Mouse (Mus musculus): ENCODE data around the gene Homer2. TPM values are rescaled to one million over a fixed set of nuclear protein-coding genes. Genes with fewer than 3 reads are reported as not detected.

Homer2 gene
- total RNA-seq (2021): 2.5 and 3.8 TPM in 2 replicates
- long read RNA-seq, experiment 1, partial matches to known transcripts: 0 of 2 reads
- long read RNA-seq, experiment 1, other reads (novel, unspliced or antisense): 0 of 2 reads
- long read RNA-seq, experiment 2, partial matches to known transcripts: 0 of 2 reads
- long read RNA-seq, experiment 2, other reads (novel, unspliced or antisense): 0 of 2 reads

DNA sequence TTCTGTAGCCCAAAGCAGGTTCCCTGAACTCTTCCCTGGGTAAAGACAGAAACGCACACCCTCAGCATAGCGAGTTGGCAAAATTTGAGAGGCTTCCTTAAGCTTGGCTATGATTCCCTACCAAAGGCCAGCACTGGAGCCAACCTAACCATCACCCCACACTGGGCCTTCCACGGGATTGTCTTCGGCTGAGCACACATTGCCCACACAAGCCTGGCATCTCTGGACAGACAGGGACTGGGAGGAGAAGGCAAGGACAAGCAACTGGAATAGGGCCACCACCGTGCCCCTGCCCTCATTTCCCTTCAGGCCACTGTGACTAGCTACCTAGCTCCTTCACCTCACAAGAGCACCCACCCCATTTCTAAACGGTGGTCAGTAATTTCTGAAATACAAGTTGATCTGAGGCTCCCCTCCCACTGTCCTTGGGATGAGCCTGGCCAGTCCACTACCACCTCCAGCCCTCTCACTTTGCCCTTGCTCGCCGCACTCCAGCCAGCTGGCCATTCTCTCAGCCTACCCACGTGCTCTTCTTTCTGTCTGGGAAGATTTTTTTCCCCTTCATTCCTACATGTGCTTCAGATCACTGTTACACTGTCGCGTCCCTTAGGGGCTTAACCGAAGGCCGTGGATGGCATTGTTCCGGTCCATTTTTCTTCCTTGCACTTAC is at the start of gene Homer2:
Gene Homer2, minus strand, starts transcription at position 57 of the 670 bp plus-strand sequence.
- no peak for DNase-seq

DNA sequence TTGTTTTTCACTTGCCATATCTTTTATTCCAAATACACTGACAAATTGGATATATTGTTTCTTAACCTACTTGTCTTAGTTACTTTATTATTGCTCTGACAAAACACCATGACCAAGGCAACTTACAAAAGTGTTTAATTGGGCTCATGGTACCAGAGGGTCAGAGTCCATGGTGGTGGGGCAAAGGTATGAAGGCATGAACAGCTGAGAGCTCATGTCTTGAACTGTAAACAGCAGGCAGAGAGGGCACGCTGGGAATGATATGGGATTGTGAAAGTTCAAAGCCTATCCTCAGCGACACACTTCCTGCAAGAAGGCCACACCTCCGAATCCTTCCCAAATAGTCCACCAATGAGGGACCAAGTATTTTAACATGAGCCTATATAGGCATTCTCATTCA is 40.6 kb upstream of the Homer2 start:
- DNase-seq: no peak

DNA sequence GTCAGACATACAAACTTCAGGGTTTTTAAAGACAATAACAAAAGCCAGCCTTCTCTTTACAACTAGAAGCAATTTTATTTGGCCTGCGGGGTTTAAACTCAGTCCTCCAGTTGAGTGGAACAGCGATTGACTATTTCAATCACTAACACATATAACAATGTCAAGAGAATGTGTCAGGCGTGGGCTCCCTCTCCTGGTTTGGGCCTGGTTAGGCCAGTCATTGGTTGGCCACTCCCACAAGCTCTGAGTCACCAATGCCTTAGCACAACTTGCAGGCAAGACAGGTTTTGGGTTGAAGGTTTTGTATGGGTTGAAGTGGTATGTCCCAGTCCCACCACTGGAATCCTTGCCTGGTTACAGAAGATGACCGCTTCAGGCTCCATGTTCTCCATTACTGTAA is 36.8 kb upstream of the Homer2 start:
- peak; percentile 73 for DNase-seq

DNA sequence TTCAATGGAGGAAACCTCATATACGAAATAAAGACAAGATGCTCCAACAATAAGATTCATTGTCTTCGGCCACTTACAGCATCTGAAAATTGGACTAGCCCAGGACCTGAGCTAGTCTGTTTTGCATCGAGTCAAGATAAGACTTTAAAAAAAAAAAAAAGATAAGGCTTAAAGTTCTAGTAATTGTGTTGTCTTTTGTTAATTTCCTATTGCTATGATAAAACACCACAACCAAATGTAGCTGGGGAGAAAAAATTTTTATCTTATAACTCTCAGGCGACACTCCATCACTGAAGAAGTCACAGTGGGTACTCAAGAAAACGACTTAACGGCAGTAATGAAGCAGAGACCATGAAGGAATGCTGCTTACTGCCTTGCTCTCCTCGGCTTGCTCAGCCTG is 32.7 kb upstream of the Homer2 start:
- no peak for DNase-seq

DNA sequence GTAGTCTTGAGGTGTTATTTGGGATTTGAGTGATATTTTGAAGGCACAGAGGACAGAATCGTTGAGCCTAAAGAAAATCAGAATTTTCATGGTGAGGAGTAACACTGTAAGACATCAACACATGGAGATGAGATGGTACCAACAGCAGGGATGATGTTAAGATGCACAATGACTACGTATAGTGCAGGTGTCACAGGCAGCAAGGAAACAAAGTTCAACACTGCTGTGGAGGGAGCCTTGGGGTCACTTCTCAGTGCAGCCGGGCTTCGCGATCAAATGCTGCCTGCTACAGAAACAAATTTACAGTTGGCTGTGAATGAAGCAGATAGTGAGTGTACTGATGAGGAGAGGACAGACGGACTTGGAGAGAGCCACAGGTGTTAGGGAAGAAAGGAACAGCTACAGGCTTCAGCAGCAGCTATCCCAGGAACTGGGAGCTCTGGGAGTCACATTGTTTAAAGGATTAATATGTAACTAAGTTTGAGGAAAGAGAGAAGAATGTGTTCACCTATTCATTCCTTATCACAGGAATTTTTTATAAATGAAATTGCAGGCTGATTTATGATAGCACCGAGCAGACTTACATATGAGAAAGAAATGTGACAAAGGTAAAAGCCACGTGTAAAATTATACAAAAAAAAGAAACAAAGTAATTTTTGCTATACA is 31.5 kb upstream of the Homer2 start:
- DNase-seq: no peak

DNA sequence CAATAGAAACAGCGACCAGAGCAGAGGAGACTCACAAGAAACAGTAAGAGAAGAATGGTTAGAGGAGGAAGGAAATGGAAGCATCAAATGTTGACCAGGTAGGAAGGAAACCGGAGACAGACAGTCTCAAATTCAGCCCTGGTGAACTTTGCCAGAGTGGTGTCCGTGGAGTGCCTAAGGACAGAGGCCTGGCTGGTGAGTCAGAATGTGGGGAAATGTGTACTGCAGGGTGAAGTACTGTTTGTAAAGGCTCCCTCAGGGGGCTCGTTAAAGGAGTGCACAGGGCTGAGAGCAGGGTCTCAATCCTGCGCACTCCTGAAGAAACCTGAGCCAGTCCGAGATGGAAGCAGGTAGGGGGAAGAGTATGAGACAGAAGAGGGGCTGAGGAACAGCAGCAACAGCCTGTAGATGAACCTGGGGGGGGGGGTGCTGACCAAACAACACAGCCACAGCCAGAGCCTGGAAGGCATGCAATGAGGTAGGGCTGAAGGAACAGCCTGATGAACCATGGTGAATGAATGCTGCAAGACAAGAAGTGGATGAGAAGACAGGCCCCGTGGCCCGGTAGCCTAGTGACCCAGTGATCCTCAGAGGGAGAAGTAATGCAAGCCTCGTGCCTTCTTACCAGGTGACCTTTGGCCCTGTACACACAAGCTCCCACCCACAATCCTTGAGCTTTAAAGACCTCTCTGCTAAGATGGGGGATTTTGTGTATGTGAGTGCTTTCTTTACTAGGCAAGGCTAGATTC is 28.1 kb upstream of the Homer2 start:
- DNase-seq: peak; percentile 13

DNA sequence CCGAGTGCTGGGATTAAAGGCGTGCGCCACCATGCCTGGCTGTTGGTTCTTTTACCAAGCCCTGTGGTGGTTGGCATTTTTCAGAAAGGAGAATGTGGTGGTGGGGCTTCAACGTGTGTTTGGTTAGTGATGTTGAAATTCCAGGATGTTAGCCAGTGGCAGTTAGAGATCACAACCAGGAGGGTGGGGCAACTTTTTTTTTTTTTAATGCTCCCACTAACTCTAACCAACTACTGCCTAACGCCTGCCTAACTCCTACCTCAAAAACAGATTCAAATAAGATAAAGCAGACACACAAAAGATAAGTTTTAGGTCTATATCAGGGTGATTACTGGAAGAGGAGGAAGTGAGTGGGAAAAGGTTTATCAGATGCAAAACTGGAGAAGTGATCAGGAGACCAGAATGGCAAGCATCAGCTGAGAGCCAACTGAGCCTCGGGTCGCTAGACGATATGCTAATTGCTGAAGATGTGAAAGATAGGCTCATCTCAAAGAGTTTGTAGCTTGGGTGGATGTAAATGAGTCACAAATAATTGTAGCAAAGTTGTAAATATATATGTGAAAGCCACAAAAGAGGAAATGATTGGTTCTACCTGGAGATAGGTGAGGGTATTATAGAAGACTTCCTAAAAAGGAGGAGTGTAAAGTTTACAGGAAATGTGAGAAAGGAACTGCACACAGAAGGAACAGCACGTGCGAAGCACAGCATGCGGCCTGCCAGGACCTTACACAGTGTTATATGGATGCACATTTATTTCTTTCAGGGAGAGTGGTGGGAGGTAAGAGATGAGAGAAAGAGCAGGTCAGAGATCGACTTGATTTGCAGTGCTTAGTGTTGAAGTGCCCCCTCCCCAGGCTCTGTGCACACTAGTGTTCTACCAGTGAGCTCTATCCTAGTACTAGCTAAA is 25.1 kb upstream of the Homer2 start:
- DNase-seq: no peak

DNA sequence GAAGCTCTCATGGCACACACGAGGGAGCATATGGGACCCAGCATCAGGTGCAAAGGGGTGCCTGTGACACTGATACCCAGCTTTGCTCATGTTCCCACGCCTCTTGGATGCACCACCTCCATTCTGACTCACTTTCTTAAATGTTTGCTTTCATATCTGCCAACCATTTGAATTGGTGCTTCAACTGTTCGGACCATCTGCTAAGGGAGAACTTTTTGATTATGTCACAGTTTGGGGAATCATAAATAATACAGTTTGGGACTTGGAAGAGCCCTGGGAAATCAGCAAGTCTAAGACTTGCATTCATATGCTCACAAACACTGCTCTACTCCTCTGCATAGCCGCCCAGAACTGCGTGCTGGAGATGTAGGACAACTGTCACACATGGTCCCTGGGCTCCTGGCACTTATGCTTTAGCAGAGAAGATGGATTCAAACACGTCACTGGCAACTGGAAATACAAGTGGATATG is 23.9 kb upstream of the Homer2 start:
- no peak for DNase-seq

DNA sequence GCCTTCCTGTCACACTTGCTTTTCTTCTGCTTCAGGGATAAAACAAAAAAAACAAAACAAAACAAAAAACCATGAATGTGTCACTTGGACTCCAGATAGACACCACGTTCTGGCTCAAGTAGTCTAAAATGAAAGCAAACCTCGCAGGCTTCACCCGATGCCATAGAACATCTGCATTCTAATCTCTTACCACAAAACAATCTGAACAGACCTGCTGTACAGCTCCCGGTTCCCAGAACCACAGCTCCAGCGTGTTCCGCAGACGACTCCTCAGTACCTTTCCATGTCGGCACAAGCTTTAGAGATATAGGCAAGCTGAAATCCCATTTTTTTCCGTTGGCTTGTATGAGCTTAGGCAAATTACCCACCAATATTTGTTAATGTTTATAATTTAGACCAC is 22.5 kb upstream of the Homer2 start:
- DNase-seq: no peak

DNA sequence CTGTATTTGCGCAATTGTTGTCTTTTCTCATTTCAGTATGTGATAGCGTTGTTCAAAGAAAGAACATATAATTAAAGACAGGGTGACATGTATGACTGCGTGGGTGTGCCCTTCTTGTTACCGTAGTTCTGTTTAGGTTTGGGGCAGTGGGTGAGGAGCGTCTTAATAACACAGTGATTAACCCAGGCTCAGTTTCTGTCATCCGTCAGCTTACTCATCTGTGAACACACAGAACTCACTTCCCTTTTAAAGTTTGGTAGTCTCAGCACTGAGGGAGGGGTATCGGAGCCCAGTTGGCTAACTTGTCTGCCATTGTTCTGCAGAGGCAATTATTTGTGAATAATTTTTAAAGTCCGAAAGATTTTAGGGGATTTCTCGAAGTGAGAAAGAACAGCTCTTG is 20.4 kb upstream of the Homer2 start:
- no peak for DNase-seq

DNA sequence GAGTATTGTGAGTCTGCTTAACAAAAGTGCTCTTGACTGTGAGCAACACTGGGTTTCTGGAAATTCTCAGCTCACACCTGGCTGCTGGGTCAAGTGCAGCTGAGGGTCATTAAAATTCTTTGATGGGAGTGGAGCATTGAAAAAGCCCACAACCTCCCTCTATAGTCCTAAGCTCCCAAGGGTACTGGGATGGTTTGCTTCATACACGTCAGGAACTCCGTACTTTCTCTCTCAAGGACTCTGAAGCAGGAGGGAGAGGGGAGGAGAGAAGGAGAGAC is 19.3 kb upstream of the Homer2 start:
- DNase-seq: no peak

DNA sequence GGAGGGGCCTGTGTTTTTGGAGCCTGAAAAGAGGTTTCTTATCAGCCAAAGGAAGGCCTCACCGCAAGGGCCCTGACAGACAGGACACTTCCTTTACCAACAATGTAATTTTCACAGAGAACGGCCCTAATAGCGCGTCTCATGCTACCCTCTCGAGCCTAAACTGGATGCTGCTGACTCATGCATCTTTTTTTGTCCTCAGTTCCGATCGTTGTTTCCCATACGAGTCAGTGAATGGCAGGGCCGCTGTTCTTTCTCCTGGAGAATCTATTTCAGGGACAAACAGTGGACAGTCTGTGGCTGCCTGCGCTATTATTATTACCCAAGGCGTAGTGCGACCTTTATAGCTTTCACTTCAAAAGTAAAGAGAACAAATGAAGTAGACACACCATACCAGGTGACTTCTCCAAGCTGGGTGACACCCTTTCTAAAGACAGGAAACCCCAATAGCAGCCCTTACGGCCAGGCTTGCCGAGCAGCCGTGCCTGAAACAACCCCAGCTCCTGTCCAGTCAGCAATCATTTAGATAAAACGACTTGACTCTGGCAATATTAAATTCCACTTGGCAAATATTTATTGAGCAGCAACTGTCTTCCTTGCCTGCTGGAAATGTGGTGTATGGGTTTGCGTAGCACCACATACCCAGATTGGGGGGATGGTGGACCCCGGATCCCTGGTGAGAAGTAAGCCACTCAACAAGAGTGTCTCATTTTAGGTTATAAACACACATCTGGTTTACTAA is 18.8 kb upstream of the Homer2 start:
- DNase-seq: no peak

DNA sequence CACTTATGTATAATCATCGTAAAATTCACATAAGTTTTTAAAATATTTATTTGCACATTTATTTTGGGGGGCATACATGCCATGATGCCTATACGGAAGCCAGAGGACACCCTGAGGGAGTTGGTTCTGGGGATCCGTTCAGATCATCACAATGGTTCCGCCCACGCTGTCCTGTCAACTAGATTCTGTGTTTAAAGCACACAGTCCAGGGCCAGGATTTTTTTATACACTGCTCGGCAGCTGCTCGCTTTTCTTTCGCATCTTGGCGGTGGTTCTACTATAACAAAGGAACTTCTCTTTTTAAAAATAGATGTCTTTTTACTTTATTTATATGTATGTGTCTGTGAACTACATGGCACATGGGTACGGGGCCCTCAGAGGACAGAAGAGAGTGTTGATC is 16.5 kb upstream of the Homer2 start:
- no peak for DNase-seq

DNA sequence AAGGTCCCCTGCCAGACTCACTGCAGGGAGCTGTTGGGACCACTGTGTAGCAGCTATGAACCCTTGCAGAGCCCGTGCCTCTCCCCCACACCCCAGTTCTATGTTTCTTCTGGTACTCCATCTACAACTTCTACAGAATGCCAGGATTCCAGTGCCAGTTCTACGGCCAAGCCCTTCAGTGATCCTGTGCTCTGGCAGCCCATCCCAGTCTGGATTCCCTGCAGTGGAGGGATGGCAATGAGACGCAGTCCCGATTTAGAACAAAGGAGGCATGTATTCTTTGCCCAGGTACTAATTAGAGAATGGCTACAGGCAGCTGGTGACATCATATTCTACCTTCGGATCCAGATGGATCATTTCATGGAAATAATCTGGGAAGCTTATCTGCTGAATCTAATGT is 13.9 kb upstream of the Homer2 start:
- DNase-seq: no peak

DNA sequence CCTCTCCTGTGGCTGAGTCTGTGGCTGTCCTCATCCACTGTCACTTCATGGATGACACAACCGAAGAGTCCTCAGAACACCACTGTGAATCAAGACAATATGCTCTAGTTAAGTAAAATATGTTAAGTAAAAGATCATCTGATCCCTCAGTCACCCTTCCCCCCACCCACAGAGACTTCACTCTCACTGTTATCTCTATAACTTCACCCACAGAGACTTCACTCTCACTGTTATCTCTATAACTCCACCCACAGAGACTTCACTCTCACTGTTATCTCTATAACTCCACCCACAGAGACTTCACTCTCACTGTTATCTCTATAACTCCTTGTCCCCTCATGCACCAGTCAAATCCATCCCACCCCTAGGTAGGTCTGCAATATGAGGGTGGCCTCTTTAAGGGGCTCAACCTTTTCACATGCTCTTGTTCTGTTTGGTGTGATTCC is 11.9 kb upstream of the Homer2 start:
- DNase-seq: no peak

DNA sequence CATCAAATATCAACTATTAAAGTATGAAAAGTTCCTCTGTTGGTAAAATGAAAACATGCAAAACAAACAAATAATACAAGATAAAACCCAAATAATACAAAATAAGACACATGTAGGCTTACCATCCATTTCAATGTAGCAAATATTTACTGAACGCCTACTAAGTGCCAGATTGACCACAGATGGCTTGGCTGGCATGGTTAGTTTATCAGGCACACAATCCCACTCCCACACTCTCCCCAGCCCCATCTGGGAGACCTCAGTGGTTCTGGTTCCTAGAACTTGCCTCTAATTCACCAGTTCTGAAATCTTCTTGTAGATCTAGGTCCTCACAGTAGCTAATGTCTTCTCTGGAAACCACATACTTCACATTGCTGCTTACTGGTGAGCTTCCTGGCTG is 11.3 kb upstream of the Homer2 start:
- DNase-seq: no peak

DNA sequence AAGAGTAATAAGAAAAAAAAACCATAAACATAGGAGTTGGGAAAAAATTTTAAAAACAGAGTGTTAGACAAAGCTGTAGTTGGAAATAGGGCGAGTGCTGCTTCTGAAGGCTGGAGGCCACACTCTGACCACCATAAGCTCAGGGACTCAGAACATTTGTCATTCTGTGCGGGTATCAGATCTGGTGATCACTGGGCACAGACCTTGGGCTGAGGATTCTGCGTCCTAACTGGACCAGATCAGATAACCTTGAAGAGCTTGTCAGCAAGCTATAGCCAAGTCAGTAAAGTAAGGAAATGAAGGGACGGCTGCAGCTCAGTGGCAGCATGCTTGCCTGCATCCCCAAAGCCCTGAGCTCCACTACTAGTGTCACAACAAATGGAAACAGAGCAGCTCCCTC is 2.8 kb upstream of the Homer2 start:
- DNase-seq: no peak

DNA sequence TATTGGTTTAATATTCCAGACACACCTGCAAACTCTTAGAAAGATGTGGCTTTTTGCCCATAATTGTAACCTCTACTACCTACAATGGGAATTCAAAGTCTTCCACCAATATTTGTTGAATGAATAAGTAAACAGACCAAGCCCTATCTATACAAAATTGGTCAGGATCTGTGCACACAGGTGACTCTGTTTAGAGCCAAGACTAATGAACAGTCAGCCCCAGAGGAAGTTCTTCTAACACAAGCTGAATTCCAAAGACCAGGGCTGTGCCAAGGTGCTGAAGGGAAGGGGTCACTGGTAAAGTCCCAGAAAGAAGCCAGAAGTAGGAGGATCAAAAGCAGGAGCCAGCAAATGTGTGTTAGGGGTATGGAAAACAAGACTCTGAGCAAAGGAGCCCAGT is 838 bp upstream of the Homer2 start:
- no peak for DNase-seq

DNA sequence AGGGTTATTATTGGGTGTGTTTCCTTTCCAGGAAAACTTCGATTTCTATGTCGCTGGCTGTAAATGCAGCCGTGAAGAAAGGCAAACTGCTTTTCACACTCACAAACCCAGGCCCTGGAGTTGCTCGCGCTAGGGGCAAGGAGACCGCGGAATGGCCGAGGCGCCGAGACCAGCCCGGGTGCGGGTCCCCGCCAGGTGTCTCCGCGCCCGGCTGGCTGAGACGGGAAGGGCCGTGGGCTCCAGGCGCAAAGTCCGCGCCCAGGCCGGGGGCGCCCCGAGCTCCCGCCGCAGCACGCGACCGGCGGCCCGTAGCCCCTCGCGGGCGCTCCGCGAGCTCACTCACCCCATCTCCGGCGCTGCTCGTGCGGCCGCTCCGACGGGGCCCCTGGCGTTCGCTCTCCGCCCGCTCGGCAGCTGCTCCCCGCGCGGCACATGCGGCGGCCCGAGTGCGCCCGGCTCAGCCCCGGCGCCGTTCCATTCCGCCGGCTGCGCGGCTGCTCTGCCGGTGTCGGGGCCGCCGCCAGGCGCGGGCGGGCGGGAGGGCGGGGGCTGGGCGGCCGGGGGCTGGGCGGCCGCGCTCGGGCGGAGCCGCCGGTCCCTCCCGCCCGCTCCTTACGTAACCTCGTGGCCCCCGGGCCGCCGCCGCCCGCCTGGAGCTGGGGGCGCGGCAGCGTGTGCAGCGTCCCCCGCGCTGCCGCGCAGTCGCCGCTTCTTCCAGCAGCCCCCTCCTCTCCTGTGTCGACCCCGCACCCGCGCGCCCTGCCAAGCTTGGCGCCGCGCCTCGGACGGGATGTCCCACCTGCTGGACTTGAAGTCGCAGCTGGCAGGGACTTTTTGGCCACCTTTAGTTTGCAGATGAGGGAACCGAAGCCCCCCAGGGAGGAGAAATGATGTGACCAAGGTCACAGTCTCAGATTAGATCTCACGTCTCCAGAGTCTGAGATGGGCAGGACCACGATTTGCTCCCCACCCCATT is 623 bp downstream of the Homer2 start:
- peak; percentile 47 for DNase-seq

DNA sequence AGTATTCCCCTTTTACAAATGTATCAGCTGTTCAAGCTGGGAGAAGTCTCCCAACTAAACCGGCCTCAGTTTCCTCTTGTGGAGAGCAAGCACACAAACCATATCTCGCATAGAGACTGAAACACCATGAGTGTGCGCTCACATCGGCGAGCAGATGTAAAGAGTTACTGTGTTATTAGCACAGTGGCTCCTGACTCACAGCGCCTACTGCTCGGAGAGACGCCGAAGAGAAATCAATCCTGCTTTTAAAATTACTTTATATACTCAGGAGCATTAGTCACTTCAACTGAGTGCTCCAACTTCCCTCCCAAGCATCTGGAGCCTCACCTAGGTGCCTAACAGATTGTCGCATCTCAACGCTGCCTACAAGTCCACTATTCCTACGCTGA is 1.3 kb downstream of the Homer2 start:
- no peak for DNase-seq
